Mouse (Mus musculus) urinary bladder, postnatal 0 days (tissue): ENCODE results near the gene Lalba. TPM values are rescaled to one million over a fixed set of nuclear protein-coding genes. Genes with fewer than 3 reads are reported as not detected.

Experiments used
- microRNA-seq: library from miRNA; unstranded; fragments of <30 nt; microRNA quantifications from one replicate; pipeline ENCODE4, GENCODE M21; 2016
- polyA plus RNA-seq: library from polyadenylated mRNA; unstranded; fragments of >200 nt; fragmentation: Nextera tagmentation; extraction: Ambion mirVana; gene quantifications from 2 replicates; pipeline ENCODE4 v1.2.1, GENCODE M21; 2015

Gene Lalba
- polyA plus RNA-seq = not detected in 2 replicates

DNA sequence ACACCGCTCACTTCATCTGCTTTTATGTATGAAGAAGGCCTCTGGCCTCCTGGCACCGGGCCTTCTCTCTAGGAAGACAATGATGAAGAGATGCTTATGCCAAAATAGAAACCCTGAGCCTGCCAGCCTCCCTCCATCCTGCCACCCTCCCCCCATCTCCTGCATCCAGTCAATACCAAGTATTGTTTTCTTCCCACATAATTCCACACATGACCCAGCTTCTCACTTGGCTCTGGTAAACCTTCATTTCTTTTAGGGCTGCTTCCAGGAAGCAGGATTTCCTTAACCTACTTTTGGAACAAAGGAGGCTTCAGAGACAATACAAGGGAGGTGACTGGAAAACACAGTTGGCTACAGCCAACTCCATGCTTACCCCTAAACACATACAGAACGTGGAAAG, at the start of gene Lalba:
Lalba (minus strand) TSS at position 21 of the 400 bp plus-strand sequence.

DNA sequence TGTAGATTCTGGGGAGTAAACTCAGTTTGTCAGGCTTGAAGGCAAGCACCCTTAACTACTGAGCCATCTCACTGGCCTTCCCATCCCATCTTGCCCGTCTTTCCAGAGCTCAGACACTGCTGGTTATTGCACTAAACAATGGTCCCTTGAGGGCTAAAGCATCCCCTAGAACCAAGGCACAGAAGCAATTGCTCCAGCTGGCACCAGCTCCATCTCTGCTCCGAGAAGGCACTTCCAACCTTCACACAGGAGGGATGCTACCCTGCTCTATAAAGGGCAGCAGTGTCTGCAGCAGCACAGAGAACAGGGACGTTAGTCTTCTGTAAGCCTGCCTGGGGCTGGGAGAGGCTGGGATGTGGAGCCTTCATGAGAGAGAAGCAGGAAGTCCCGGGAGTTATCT, 9.6 kb upstream of the Lalba start, which contains the start of gene Olfr279:
Olfr279 (plus strand) TSS at position 301 of the 400 bp plus-strand sequence.

DNA sequence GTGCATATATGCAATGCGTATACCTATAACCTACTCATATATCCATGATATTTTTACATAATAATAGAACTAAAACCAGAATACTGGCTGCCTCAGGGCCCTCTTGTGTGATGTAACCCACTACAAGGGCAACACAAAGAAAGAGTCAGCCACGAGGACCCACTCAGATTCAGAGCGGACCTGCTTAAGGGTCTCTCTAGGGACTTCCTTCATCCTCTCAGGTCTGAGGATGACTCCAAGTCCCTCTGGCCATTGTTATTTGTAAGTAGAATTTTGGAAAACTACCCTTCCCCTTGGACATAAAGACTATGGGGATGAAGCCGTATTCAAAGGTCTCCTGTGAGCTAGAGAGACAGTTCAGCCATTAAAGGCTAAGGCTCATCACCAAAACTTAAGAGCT, 12.9 kb downstream of the Lalba start, which contains the start of gene OR5BS1P:
OR5BS1P (plus strand) TSS at position 301 of the 400 bp plus-strand sequence.

DNA sequence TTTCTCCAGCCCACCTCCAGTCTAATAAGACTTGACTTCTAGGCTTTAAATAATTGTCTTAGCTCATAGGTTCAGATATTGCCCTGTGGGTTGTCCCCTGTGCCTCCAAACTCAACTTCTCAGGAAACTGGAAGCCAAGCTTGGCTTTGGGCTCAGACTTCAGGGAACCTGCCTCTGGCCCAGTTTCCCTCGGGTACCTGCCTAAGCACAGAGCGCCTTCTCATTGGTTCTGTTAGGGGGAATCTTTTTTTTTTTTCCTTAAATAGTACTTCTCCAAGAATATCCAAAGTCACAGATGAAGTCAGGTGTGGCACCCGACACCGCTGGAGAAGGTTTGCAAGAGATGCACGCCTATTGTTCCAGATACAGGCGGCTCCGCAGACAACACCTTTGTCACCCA, 30.2 kb downstream of the Lalba start, which contains the start of gene Olfr281:
Olfr281 (plus strand) TSS at position 301 of the 400 bp plus-strand sequence.

DNA sequence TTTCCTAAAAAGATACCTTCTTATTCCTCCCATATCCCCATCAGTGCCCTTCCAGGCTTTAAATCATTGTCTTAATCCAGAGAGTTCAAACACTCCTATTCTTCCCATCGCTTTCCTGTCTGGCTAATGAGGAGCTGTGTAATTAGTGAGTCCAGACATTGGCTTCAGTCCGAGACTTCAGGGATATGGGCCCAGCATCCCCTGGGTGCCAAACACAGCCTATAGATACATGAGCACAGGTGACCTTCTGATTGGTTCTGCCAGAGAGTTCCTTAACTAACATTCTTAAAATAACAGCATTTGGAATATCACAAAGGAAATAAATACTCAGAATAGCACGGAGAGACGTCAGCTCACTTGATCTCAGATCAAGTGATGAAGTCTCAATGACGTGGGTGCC, 51.6 kb downstream of the Lalba start, which contains the start of gene Olfr282:
Olfr282 (plus strand) TSS at position 301 of the 400 bp plus-strand sequence.

Small RNA genes within 50 kb of the gene (microRNA-seq; reads per million reads assigned to microRNA genes)
- gene Mir1291 = not detected

Other genes with a start within 250 kb of the Lalba start
- gene Olfr286, start 248.3 kb downstream of the Lalba start, polyA plus RNA-seq = not detected in 2 replicates
- gene H1fnt, start 225.4 kb downstream of the Lalba start, polyA plus RNA-seq = not detected in 2 replicates
- 1.3 and 1.5 TPM in 2 replicates for gene Zfp641, start 186.6 kb downstream of the Lalba start, polyA plus RNA-seq
- not detected in 2 replicates for gene Olfr285, start 165.4 kb downstream of the Lalba start, polyA plus RNA-seq
- not detected in 2 replicates for gene Olfr284, start 141.7 kb downstream of the Lalba start, polyA plus RNA-seq
- gene Olfr283, start 101.8 kb downstream of the Lalba start, polyA plus RNA-seq = not detected in 2 replicates
- not detected in 2 replicates for gene Olfr282, start 51.5 kb downstream of the Lalba start, polyA plus RNA-seq
- gene Olfr281, start 30.1 kb downstream of the Lalba start, polyA plus RNA-seq = not detected in 2 replicates
- gene OR5BS1P, start 12.8 kb downstream of the Lalba start, polyA plus RNA-seq = not detected in 2 replicates
- not detected in 2 replicates for gene Olfr279, start 9.7 kb upstream of the Lalba start, polyA plus RNA-seq
- 47.3 and 47.6 TPM in 2 replicates for gene Kansl2, start 51.5 kb upstream of the Lalba start, polyA plus RNA-seq
- 26.1 and 27.2 TPM in 2 replicates for gene Ccnt1, start 88.2 kb upstream of the Lalba start, polyA plus RNA-seq
- not detected in 2 replicates for gene 4930415O20Rik, start 88.3 kb upstream of the Lalba start, polyA plus RNA-seq
- gene Adcy6, start 127.4 kb upstream of the Lalba start, polyA plus RNA-seq = 5.0 and 5.8 TPM in 2 replicates
- gene Cacnb3, start 148.1 kb upstream of the Lalba start, polyA plus RNA-seq = 17.3 and 20.5 TPM in 2 replicates
- 11.6 and 12.9 TPM in 2 replicates for gene Ddx23, start 180.2 kb upstream of the Lalba start, polyA plus RNA-seq
- 0.63 and 1.3 TPM in 2 replicates for gene Rnd1, start 194.7 kb upstream of the Lalba start, polyA plus RNA-seq
- gene Ccdc65, start 225.5 kb upstream of the Lalba start, polyA plus RNA-seq = 4.9 and 5.3 TPM in 2 replicates
- gene Fkbp11, start 245.5 kb upstream of the Lalba start, polyA plus RNA-seq = 39.2 and 42.9 TPM in 2 replicates